Mouse (Mus musculus) c-Kit-negative CD71-positive TER-119-positive erythroid progenitor cells, embryonic 14.5 days (primary cell): ENCODE data around the gene Pip4k2c.
A peak's percentile ranks its signal among the peaks of the same experiment; 100 is the strongest.

ENCODE experiments used
- DNase-seq: peaks from one replicate; pipeline ENCODE4 v3.0.0-alpha.2; 2013; ENCODE audit warnings: low read depth, low spot score

The Pip4k2c gene

DNA sequence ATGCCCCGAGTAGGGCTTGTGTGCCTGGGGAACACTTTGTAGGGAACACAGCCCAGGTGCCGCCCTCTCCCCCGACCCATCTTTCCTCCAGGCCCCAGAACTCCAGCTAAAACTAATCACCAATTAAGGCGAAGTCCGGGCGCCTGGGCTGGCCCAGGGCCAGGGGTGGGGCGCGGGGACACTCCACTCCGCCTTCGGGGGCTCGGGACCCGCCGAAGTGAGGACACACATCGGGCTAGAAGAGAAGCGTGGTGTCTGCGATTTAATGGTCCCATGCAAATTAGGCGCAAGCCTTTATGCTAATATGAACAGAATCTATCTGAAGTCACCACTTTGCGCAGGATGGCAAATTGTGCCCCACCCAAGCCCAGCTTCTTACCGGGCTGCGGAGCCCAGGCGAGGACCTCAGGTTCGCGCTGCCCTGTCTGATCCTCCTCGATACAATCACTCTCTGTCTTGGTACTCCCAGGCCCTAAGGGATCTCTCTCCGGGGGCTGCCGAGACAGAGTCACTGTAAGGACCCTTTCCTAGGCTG is 22.2 kb downstream of the Pip4k2c start:
- no peak for DNase-seq

DNA sequence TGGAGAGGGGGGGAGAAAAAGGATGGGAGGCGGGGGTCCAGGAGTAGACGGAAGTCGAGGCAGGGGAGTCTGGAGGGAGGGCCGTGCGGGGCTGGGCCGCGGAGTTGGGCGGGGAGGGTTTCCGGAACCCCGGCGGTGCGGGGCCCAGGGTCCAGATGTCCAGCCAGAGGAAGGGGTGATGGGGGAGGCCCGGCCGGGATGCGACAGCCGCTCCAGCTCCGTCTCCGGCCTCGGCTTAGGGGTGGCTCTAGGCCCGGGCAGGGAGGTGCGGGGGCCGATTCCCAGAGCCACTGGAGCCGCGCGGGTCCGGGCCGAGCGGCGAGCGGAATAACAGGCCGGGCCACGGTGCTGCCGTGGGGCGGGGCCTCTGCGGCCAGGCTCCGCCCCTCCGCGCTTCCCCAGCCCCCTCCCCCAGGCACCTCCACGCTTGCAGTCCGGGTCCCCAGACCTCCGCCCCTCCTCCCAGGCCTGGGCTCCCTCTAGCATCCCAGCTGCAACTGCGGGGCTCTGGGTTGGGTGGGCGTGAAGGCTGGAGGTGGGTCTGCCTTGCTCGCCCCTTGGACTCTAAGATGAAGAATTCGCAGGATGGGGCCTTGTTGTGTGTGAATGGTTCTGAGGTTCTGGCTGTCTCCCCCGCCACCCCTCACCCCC is 22.8 kb downstream of the Pip4k2c start:
- no peak for DNase-seq

DNA sequence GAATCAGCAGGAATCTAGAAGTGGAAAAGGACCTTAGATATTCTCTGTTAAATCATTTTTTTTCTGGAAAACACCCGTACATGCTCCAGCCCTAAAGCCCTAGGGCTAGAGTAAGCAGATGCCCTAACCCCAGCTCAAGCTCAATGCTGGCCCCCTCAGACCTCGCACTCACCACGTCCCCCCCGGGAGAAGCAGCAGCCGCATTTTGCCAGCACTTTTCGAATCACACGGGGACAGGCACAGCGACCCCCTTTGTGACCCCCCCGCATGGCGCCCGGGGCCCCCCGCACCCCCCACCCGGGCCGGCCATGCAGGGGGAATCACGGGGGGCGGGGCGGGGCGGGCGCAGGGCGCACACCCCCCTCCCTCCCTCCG is 23.3 kb downstream of the Pip4k2c start:
- no peak for DNase-seq

DNA sequence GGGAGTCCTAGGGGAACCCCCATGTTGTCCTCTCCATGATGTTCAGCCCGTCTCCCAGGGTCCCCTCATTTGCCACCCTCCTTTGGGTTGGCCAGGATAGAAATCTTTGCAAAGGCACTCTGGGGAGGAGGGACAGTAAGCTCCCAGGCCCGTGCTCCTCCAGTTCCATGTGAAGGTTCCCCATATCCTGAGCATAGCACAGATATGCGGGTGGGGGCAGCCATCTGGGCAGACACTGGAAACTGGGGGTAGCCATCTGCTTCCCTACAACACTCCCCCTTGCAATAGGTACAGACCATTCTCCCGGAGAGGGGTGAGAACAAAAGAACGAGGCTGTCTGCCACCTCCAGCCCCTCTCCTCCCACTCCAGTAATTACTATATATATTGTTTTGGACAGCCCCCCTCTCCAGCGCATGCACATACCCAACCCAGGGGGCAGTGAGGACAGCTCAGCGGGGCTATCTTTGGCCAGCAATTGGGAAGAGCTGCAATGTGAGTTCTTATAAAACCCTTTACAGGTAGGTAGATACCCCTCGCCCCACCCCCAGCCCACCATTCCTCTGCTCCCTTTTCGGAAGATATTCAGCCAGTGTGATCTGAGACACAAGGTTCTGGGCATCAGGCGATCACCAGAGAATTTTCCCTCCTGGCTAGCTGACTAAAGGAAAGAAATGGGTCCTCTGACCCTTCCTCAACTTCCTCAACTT is 23.9 kb downstream of the Pip4k2c start:
- no peak for DNase-seq

DNA sequence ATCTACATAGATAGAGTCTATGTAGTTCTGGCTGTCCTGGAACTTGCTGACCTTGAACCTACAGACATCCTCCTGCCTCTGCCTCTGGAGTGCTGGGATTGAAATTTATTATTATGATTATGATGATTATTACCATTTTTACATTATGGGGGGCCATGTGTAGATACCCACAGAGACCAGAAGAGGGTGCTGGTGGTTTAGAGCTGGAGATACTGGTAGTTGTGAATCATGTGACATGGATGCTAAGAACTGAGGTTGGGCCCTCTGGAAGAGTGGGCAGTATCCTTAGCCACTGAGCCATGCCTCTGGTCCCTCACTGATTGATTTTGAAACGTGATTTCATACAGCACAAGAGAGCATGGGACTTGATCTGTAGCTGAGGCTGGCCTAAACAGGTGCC is 24.9 kb downstream of the Pip4k2c start:
- DNase-seq = no peak

DNA sequence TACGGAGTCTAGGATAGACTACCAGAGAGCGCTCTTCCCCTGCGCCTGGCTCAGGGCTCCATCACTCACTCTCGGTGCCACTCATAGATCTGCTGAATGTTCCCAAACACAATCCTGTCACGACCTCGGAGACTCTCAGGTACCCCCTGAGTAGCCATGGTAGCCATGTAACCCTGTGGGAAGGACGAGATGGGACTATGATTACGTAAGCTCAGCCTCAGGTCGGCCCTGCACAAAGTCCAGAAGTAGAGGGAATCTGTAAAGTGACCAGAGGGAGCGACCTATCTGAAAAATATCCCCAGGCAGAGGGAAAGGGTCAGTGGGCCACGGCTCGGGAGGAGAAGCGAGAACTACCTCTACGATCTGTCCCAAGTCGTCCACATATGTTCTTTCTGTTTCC is 25.9 kb downstream of the Pip4k2c start:
- no peak for DNase-seq

DNA sequence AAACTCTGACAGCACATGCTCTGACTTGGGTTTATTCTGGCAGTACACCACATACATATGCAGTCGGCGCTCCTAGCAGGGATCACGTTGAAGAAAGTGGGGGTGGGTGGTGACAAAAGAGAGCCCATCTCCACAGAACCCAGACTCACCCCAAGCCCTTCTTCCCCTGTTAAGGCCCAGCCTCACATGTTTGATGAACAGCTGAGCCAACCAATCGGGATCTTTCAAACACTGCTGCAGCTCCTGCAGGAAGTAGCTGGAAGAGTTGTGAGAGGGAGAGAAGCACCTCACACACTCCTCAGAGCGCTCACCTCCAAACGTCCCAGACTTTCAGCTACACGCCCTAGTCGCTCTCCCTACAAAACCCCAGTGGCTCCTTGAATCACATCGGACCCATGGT is 26.3 kb downstream of the Pip4k2c start:
- no peak for DNase-seq

DNA sequence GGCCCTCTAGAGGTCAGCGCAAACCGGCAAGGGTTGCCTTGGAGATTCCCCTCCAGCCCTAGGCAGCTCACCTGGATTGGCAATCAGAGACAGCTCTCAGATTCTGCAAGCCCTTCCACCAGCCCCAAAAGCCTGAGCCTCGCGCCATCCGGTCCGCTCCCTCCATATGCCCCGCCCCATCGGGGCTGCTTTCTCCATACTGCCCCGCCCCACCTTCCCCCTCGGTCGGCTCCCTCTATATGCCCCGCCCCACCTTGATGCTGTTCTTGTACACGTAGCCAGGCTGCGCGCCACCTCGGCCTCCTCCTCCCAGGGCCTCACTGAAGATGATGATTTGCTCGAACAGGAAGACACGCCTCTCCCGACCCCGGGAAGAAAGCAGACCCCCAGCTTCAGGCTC is 27.6 kb downstream of the Pip4k2c start:
- DNase-seq = no peak

DNA sequence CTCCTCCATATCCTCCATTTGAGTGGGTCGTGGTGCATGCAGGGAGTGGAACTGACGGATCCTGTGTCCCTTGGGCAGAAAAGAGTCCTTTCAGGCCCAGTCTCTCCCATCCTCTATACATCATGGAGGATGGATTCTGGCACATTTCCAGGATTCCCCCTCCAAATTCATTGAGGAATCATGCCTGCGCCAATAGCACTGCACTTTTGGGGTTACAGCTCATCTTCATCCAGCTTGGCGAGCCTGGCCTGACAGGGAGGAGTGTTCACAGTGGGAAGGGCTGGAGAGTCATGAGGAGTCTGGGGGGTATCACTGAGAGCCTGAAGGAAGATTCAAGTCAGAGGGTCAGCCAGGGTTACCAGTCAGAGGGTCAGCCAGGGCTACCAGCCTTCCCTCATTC is 28.8 kb downstream of the Pip4k2c start:
- no peak for DNase-seq

DNA sequence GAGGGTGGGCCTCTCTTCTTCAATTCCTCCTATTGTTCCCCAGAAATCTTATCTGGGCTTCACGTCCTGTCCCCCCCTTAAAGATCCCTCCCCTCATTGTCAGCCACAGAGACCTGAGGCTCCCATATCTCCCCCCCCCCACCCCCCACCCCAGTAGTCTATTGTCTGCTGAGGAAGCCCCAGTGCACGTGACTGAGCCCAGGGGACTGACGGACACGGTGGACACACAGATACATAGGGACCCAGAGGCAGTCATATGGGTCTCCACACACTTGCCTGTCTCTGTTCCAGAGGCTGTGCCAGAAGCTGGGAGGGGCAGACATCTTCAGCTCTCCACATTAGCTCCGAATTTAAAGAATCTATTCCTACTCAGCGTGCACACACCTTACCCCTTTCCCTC is 29.8 kb downstream of the Pip4k2c start:
- DNase-seq = no peak

DNA sequence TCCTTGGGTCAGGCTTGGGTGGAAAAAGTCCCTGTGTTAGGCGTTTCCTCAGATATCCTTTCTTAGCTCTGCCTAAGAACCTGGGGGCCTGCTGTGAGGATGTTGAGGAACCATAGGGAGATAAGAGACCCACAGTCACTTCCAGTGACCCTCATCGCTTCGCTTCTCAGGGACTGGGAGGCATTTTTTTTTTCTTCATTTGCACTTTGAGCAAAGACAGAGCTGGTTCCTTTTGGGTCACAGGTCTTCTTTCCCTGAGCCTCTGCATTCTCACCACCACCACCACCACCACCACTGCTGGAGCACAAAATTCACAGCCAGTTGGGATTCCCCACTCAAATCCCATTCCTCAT is 30.7 kb downstream of the Pip4k2c start:
- DNase-seq = no peak

DNA sequence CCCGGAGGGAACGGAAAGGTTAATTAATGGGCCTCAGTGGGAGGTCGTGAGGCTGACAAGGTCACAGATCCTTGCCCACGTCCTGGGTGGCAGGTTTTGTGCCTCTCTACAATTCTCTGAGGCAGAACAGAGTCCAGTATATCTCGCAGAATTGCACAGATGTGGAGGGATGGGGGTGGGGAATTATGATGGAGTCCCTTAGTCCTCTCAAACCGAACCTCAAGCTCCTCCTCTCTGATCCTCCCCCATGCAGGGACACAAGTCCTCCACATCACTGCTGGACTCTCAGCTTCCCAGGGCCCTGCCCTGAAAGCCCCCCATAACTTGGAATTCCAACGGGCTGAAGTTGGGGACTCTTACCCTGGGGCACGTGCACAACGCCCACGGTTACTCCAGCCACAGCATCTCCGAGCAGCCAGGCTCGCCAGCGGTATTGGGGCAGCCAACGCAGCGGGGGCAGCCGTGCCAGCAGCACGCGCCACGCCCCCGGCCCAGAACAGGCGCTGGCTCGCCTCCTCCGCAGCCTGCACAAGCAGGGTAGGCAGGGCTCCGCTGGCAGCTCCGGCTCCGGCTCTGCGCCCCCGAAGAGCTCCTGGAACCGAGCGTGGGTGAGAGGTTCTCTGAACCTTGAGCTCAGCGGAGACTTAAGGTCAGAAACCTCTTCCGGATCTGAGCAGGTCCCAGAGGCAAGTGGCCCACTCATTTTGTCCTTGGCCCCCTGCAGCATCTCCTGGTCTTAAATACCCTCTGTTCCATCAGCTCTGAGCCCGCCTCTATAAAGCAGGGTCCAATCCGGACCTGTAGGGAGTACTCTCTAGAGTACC is 31.3 kb downstream of the Pip4k2c start, which contains the start of gene Slc26a10:
Gene Slc26a10 (minus strand): TSS at position 775 of the 824 bp plus-strand sequence.
- DNase-seq = no peak

DNA sequence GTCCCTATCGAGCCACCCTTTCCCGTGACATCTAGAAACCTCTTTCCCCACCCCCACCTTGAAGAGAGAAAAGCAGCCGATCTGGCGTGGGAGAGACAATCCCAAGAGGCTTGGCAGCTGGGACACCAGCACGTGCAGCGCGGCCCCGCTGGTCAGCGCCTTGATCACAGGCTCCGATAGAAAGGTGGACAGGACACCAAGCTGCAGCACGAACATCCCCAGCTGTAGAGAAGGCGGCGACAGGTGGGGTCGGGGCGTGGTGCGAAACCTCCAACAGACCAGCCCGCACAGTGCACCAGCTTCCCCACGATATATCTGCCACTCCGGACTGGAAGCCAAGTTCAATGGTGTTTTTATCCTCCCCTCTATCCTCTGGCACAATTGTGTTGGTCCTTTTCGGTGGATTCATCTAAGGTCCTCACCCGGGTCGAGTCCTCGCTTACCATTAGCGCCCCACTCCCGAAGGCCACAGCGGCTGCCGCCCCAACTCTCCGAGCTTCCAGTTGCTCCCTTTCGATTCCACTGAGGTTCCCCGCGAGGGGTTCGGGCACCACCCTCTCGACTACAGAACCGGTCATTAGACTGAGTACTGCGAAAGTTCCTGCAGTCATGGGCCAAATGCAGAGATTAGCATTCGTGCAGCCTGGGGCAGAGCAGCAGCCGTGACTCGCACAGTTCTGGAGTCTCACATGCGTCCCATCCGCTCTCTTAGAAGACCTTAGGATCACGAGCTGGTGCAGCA is 32.9 kb downstream of the Pip4k2c start:
- DNase-seq = no peak

DNA sequence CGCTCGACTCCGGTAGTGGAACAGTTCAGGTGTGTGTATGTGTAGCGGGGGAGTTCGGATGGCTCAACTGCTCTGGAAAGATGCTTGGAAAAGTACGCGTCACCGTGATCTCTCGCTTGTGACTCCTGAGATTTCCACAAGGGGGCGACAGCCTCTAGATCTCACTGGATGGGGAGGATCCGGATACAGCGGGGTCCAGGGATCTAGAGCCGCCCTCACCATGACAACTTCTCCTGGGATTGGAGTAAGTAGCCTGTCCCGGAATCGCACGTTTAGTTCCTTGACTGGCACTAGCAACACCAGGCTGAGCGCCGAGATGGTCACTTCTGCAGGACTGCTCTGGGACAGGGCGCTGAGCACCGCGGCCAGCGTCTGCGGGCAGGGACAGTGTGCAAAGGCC is 33.7 kb downstream of the Pip4k2c start:
- peak; percentile 64 for DNase-seq

DNA sequence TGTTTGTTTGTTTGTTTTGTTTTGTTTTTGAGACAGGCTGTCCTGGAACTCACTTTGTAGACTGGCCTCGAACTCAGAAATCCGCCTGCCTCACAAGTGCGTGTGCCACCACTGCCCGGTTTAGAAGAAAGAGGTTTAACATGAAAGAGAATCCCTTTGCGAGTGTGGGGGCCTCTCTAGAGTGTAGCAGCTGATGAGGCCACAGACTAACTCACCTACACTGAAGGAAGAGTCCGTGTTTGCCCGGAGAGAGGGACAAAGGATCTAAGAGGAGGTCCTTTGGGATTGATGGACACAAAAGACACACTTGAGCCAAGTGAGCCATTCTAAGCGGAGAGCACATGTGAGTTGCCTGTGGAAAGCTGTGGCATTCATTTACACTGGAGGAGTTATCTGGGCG is 34.1 kb downstream of the Pip4k2c start:
- DNase-seq = no peak

DNA sequence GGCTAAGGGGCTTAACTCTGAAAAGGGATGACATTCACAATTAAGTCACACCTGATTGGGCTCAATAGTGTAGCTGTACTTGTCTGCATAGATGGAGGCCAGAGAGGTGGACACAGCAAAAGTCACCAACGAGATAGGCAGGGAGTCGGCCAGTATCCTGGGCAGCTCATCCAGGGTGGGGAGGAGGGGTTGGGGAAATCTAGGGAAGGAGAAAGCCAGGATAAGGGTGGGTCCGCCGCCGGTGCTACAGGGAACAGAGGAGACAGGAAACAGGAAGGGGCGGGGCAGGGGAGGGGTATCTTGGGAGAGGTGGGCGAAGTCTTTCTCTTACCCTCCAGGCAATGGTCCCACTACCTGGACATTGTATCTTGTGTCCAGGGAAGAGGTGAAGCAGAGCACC is 34.6 kb downstream of the Pip4k2c start:
- no peak for DNase-seq

DNA sequence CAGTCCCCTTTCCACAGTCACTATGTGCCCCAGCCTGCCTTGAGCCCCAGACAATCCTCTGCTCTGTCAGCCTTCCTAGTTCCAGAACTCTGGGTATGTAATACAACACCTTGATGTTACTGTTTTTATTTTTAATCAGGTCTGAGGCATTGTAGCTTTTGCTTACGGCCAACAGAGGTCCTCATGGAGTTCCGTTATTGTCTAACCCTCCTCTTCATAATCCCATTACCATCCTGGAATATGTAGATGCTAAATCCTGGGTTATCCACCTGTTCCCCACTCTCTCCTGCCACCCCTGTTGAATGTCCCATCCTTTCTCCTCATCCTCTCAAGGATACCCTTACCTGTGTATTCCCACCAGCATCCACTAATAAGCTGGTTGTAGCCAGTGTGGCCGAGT is 35.2 kb downstream of the Pip4k2c start:
- DNase-seq = no peak

DNA sequence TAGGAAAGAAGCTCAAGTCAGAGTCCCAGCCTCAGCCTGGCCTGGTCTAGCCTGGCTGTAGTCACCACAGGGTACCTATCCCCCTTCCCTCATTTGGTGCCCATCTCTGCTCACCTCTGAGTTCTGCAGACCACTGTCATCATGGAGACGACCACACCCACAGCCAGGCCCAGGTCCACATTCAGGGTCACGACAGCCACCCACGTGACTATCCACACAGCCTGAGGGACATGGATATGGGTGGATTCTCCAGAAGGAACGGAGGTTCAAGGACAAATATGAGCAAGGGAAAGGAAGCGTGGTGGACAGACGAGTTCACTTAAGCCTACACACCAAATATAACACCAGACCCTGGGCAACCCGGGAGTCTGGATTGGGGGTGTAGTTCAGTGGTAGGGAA is 37.2 kb downstream of the Pip4k2c start:
- DNase-seq = no peak

DNA sequence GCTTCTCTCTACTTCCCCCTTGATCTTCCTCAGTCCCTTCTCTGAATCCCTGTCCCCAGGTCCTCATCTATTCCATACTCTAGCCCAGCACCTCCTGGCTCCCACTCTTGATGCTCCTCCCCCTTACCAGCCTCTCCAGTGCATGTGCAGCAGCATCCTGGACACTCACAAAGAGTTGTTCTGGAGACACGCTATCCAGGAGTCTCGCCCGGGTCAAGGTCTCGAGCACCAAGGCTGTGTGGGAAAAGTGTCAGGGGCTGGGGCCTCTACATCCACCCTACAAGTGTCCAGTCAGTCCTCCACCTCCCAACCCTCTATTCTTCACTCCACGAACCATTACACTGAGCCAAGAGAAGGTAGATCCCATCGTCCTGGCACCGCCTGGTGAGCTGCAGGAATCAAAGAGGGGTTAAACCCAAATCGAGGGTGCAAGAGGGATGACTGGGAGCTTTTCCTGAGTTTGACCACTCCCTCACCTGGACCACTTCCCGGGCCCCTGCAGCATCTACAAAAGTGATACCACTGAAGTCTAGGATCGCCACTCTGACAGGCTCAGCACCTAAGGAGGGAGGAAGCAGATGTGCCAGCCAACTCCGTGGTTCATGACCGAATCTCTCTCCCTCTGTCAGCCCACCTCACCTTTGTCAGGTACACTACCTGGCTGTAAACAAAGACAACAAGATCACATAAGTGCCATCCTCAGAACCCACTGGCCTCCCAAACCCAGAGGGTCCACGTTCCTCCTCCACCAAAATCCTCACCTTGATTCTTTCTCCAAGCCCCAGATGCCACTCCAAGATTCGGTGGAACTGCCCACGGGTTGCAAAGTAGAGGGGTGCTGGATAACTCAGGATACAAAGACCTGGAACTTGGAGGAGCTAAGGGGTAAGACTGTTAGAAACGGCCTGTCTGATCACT is 38.0 kb downstream of the Pip4k2c start:
- no peak for DNase-seq

DNA sequence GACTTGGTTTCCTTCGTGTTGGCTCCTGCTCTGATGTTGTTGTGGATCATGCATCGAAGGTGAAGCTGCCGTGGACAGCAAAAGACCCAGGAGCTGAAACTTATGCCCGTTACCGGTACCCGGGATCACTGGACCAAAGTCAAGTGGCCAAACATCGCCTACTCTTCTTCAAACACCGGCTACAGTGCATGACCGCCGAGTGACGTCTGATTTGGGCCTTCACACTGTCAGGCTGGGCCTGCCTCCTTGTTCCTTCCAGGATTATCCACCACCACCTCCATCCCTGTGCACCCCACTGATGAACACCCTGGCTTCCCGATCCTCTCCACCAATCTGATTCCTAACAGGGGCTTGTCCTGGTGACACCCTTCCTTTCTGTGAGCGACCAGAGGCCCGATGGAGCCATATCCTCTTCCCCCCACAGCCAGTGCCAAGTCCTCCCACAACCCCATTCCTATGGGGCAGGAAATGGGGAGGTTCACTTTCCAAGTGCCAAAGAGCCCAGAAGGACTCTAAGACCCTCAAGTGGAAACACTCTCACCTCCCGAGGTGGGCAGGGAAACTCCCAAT is 39.7 kb downstream of the Pip4k2c start:
- no peak for DNase-seq
